Mouse (Mus musculus): Measurements from ENCODE around the gene Zbtb42.

- TF ChIP-seq EP300 (IDR thresholded peaks at IDR 0.05; ENCODE audit: low read depth) (no peak), CTCF (IDR thresholded peaks at IDR 0.05; ENCODE audit: low read depth) (no peak)
Observed at GRCm38 (mm10) chr12:112631472-112631871, 47.2 kb upstream of the Zbtb42 start.

Measured in liver, postnatal 0 days (tissue).